Mouse (Mus musculus) limb, embryonic 11.5 days (tissue): Measurements from ENCODE around the gene Cd302. TPM values are rescaled to one million over a fixed set of nuclear protein-coding genes. Genes with fewer than 3 reads are reported as not detected.

Experiments used
- ATAC-seq: fragments of 200-750 bp; cut with Nextera tagmentation; 2 replicates; pipeline ENCODE4 v1.8.0; 2017; ENCODE audit warnings: low read depth; ENCODE audit not compliant: insufficient number of reproducible peaks, low FRiP score, low TSS enrichment
- DNase-seq: peaks from one replicate; pipeline ENCODE4 v3.0.0-alpha.2; 2015; ENCODE audit warnings: low spot score
- H3K27ac ChIP-seq: fragments of 300-500 bp; sonication (generic); replicated peaks from 2 replicates; pipeline ENCODE4 v1.5.1; 2014; ENCODE audit warnings: low read depth, mild to moderate bottlenecking, low read length
- H3K27me3 ChIP-seq: fragments of 300-500 bp; sonication (generic); 2 replicates; pipeline ENCODE4 v1.6.1; 2014; ENCODE audit warnings: mild to moderate bottlenecking, low read length, mixed read lengths; ENCODE audit not compliant: control insufficient read depth, insufficient read depth
- H3K36me3 ChIP-seq: fragments of 300-500 bp; sonication (generic); 2 replicates; pipeline ENCODE4 v1.6.1; 2014; ENCODE audit warnings: mild to moderate bottlenecking, low read length, moderate library complexity, mixed read lengths; ENCODE audit not compliant: control insufficient read depth, insufficient read depth
- H3K4me1 ChIP-seq: fragments of 300-500 bp; sonication (generic); 2 replicates; pipeline ENCODE4 v1.6.1; 2014; ENCODE audit warnings: low read length, mixed read lengths; ENCODE audit not compliant: control insufficient read depth, insufficient read depth
- H3K4me2 ChIP-seq: fragments of 300-500 bp; sonication (generic); 2 replicates; pipeline ENCODE4 v1.6.1; 2014; ENCODE audit warnings: low read depth, mild to moderate bottlenecking, moderate library complexity; ENCODE audit not compliant: severe bottlenecking
- H3K4me3 ChIP-seq: fragments of 300-500 bp; sonication (generic); 2 replicates; pipeline ENCODE4 v1.5.1; 2014; ENCODE audit warnings: low read depth, low read length
- H3K9ac ChIP-seq: fragments of 300-500 bp; sonication (generic); 2 replicates; pipeline ENCODE4 v1.6.1; 2014; ENCODE audit warnings: mild to moderate bottlenecking, low read length
- H3K9me3 ChIP-seq: fragments of 300-500 bp; sonication (generic); 2 replicates; pipeline ENCODE4 v1.6.1; 2016; ENCODE audit warnings: low read length; ENCODE audit not compliant: control insufficient read depth
- WGBS: fragments of 180-500 bp; shearing (Covaris S2); extraction: QIAGEN DNeasy Blood & Tissue Kit; methylation state at CpG from one replicate; pipeline ENCODE4 v1.1.7; 2014; 5-methylcytosine and 5-hydroxymethylcytosine counted together
- polyA plus RNA-seq: library from polyadenylated mRNA; unstranded; fragments of >200 nt; fragmentation: Nextera tagmentation; extraction: Ambion mirVana; gene quantifications from 2 replicates; pipeline ENCODE4 v1.2.1, GENCODE M21; 2014

Cd302 gene
- polyA plus RNA-seq, 1 experiment from 2014 or later: 28.8 TPM

DNA sequence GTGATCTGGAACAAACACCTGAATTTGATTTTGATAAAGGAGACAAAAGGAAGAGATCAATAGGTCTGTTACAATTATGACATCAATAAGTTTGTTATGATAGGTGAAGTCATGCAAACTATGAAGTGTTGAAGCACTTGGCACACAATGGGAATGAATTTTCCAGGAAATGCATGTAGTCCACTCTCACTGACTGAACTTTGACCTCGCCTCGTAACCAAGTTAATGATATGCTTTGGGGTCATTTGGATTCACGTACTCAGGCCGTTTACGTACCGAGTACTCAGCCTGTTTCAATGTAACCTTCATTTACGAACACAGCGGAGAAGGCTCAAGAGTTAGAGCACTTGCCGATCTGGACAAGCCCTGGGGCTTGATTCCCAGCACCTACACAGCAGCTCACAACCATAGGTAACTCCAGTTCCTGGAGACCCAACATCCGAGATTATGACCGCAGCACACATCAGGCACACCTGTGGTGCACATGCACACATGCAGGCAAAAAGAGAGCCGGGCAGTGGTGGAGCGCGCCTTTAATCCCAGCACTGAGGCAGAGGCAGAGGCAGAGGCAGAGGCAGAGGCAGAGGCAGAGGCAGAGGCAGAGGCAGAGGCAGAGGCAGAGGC, 14.3 kb downstream of the Cd302 start:
- Histone ChIP-seq H3K27me3 (no peaks in the 10 kb centered on the region), H3K36me3 (0 out of 2 replicates have a peak, but pooled peaks cover 2% of the 10 kb centered on the region), H3K9ac (no peak overlapping the region), H3K4me1 (peaks cover 3% of the 10 kb centered on the region; the same call in 1 of the 2 replicates), H3K9me3 (no peaks in the 10 kb centered on the region), H3K4me2 (no peak overlapping the region), H3K4me3 (no peak overlapping the region), H3K27ac (no peak overlapping the region)
- DNase-seq (no peak), ATAC-seq (no peak)
- WGBS: 86% methylated on average over 14 of the region's 14 CpGs

DNA sequence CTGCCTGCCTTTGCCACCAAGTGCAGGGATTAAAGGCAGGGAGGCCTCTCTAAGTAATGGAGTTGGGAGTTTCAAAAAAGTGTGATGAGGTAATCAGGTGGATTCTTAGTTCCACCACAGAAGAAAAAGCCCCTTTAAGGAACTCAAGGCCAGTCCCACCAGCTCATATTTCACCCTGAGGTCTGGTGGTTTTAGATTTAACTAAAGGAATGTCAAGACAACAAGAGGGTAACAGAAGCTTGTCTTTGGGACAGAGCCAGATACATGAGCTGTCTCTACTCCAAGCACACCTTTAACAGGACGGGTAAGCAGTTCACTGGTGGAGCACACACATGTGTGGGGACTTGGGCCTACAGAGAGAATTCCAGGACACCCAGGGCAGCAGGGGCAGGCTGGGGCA, 16.7 kb downstream of the Cd302 start:
- Histone ChIP-seq H3K27ac (no peak overlapping the region), H3K9me3 (no peaks in the 10 kb centered on the region), H3K36me3 (0 out of 2 replicates have a peak, but pooled peaks cover 2% of the 10 kb centered on the region), H3K4me3 (no peak overlapping the region), H3K4me1 (peaks cover 3% of the 10 kb centered on the region; the same call in 1 of the 2 replicates), H3K9ac (no peak overlapping the region), H3K27me3 (no peaks in the 10 kb centered on the region), H3K4me2 (no peak overlapping the region)
- no peak for DNase-seq
- 48% methylated on average over 1 of the region's 1 CpGs for WGBS
- no peak for ATAC-seq

DNA sequence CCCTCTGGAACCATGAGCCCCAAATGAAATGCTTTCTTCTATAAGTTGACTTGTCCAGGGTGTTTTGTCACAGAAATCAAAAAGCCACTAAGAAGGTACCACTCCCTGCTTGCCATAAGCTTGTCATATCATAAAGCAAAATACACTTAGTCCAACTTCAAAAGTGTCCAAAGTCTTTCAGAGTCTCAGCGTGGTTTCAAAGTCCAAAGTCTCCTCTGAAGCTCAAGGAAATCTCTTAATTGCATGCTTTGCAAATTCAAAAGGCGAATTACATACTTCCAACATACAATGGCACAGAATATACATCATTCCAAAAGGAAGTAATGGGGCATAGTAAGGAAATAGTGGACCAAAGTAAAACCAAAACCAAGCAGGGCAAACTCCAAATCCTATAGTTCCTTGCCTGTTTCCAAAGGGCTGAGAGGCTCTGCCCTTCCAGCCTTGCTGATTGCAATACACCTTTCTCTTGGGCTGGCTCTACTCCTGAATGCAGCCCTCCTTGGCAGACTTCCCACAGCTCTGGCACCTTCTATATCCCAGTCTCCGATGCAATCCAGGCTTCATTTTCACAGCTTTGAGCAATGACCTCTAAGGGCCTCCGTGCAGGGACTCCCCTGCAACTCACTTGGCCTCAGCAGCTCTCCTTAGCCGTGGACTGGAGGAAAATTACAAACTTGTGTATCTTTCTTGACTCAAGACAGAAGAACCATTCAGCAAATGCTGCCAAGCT, 23.5 kb downstream of the Cd302 start:
- Histone ChIP-seq H3K4me1 (no peaks in the 10 kb centered on the region), H3K4me3 (no peak overlapping the region), H3K9ac (no peak overlapping the region), H3K27me3 (no peaks in the 10 kb centered on the region), H3K9me3 (no peaks in the 10 kb centered on the region), H3K4me2 (no peak overlapping the region), H3K27ac (no peak overlapping the region), H3K36me3 (no peaks in the 10 kb centered on the region; the same call in 1 of the 2 replicates)
- no peak for DNase-seq
- 87% methylated on average over 5 of the region's 5 CpGs for WGBS
- no peak for ATAC-seq

DNA sequence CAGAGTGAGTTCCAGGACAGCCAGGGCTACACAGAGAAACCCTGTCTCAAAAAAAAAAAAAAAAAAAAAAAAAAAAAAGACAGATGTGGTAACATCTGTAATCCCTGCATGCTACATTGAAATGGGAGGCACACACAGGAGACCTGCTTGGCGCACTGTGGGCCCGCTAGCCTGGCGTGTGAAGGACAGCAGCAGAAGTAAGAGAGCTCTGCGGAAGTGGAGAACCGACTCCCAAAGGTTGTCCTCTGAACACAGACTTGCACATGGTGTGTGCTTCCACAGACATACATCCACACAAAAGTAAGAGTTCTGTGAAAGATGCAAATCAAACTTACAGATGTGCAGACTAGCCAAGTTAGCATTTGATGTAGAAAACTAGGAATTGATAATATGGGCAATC, 25.1 kb downstream of the Cd302 start:
- H3K9ac ChIP-seq: no peak overlapping the region
- 98% methylated on average over 5 of the region's 5 CpGs for WGBS

DNA sequence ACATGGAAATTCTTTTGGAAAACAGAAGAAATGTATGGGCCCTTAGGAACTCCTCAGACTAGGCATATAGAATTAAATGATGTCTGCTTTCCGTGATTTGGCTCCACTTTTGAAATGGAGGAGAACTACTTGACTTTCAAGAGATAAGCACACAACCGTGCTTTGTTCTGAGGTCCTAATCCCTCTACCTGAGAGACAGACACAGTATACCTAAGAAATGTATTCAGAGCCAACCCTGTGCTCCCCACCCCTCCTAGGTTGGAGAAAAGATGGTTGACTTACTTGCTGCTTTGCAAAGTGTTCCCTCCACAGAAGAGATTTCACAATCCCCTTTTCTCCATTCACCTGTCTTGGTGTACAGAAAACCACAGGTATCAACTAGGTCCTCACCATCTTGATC, 27.5 kb downstream of the Cd302 start:
- DNase-seq (no peak), ATAC-seq (no peak)

More for the DNA sequence above, 25.1 kb downstream of the Cd302 start:
- no peak overlapping the region for H3K4me3 ChIP-seq
- H3K4me2 ChIP-seq: no peak overlapping the region
- H3K4me1 ChIP-seq: no peaks in the 10 kb centered on the region
- H3K27ac ChIP-seq: no peak overlapping the region
- H3K36me3 ChIP-seq: peaks cover 3% of the 10 kb centered on the region; the same call in 1 of the 2 replicates
- no peak for DNase-seq
- H3K27me3 ChIP-seq: no peaks in the 10 kb centered on the region
- ATAC-seq: no peak
- H3K9me3 ChIP-seq: no peaks in the 10 kb centered on the region

DNA sequence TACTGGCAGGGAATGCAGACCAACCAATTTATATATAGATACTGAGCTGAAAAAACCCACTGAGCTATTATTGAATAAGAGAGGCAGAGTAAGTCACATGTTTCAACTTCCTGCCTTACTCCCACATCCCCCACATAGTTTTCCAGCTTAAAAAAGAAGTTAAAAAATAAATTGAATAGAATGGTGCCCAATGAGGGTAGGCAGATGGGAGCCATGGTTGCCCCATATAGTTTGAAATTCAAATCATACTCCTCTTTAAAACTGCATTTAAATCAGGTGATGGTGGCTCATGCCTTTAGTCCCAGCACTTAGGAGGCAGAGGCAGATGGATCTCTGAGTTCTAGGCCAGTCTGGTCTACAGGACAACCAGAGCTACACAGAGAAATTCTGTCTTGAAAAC, 30.8 kb downstream of the Cd302 start:
- Histone ChIP-seq H3K4me1 (no peaks in the 10 kb centered on the region), H3K9ac (no peak overlapping the region), H3K27ac (no peak overlapping the region), H3K4me3 (no peak overlapping the region), H3K36me3 (peaks cover 6% of the 10 kb centered on the region; the same call in 1 of the 2 replicates), H3K27me3 (no peaks in the 10 kb centered on the region), H3K4me2 (no peak overlapping the region), H3K9me3 (no peaks in the 10 kb centered on the region)
- DNase-seq (no peak), ATAC-seq (no peak)

More for the DNA sequence above, 27.5 kb downstream of the Cd302 start:
- H3K27me3 ChIP-seq: no peaks in the 10 kb centered on the region
- no peaks in the 10 kb centered on the region for H3K9me3 ChIP-seq
- H3K9ac ChIP-seq: no peak overlapping the region
- no peak overlapping the region for H3K27ac ChIP-seq
- no peak overlapping the region for H3K4me2 ChIP-seq
- peaks cover 4% of the 10 kb centered on the region; the same call in 1 of the 2 replicates for H3K36me3 ChIP-seq
- H3K4me1 ChIP-seq: no peaks in the 10 kb centered on the region
- no peak overlapping the region for H3K4me3 ChIP-seq
- 92% methylated on average over 2 of the region's 2 CpGs for WGBS

DNA sequence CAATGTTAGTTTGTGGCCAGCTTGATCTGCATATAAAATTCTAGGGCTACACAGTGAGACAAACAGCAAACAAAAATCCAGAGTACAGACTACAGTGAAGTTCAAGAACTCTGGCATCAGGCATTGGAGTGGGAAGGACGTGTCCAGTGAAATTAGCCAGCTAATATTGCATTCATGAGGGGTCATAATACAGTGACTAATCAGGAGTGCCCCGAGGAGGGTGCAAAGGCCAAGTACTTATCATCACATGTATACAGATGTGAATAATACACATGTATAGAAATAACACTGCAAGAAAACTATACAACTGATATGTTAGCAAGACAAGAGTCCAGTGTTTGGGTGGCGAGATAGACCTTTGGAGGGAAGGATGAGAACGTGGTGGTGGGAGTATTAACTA, 31.5 kb downstream of the Cd302 start:
- WGBS: 85% methylated on average over 4 of the region's 4 CpGs
- Histone ChIP-seq H3K4me2 (no peak overlapping the region), H3K4me1 (no peaks in the 10 kb centered on the region), H3K9me3 (no peaks in the 10 kb centered on the region), H3K27me3 (no peaks in the 10 kb centered on the region), H3K4me3 (no peak overlapping the region), H3K36me3 (peaks cover 6% of the 10 kb centered on the region; the same call in 1 of the 2 replicates), H3K27ac (no peak overlapping the region), H3K9ac (no peak overlapping the region)
- DNase-seq (no peak), ATAC-seq (no peak)

DNA sequence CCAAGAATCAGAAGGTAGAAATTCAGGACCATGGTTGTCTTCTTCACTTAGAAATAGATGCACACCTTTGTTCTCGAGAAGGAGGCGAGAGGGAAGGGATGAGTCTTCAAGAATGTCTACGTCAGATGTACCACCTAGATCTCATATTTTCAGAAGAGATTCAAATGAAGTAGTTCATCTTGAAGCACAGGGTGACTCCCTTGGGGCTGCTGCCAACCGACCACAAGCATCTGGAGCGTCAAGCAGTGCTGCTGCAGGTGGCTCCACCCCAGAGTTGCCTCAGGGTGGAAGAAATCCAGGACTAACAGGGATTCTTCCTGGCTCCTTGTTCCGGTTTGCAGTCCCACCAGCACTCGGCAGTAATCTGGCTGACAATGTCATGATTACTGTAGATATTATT, 49.8 kb downstream of the Cd302 start:
- H3K27ac ChIP-seq: no peak overlapping the region
- peaks cover 14% of the 10 kb centered on the region; the same call in 1 of the 2 replicates for H3K36me3 ChIP-seq
- WGBS: 93% methylated on average over 7 of the region's 7 CpGs
- ATAC-seq (no peak), DNase-seq (no peak)
- no peak overlapping the region for H3K9ac ChIP-seq
- no peaks in the 10 kb centered on the region for H3K4me1 ChIP-seq
- no peaks in the 10 kb centered on the region for H3K9me3 ChIP-seq
- H3K4me2 ChIP-seq: no peak overlapping the region
- no peak overlapping the region for H3K4me3 ChIP-seq
- no peaks in the 10 kb centered on the region for H3K27me3 ChIP-seq
